Comparison of ENCODE assay signal across 11 mouse cellular contexts in genomic region chr17:50052741-50053468, GRCm38 (mm10).
"Had no signal": no experiment of that assay in that cellular context is flagged by ENCODE, and none has a peak within 500 bp of the region (broad histone marks: within the 10 kb centered on the region; RNA-seq: fewer than 3 reads in every experiment).

No protein-coding gene starts in this region.

- DNase-seq: kidney, adult 8-10 months; kidney, postnatal 10 days; lung, embryonic 14.5 days; lung, postnatal 10 days; lung, postnatal 4 days; right cerebral cortex, adult 18-20 months; right cerebral cortex, postnatal 25 days; thymus, postnatal 36 days had no signal

- H3K27ac ChIP-seq: limb, embryonic 15.5 days; liver, embryonic 12.5 days; midbrain, embryonic 13.5 days had no signal

- H3K36me3 ChIP-seq: limb, embryonic 15.5 days; liver, embryonic 12.5 days; midbrain, embryonic 13.5 days had no signal

- H3K9ac ChIP-seq: limb, embryonic 15.5 days; liver, embryonic 12.5 days; lung, embryonic 14.5 days; midbrain, embryonic 13.5 days had no signal

- H3K4me2 ChIP-seq: limb, embryonic 15.5 days; liver, embryonic 12.5 days; lung, embryonic 14.5 days; midbrain, embryonic 13.5 days had no signal

- H3K4me3 ChIP-seq: limb, embryonic 15.5 days; liver, embryonic 12.5 days; midbrain, embryonic 13.5 days had no signal

- H3K27me3 ChIP-seq: limb, embryonic 15.5 days; midbrain, embryonic 13.5 days had no signal

- H3K9me3 ChIP-seq: limb, embryonic 15.5 days; liver, embryonic 12.5 days; midbrain, embryonic 13.5 days had no signal

- ATAC-seq: liver, embryonic 12.5 days; midbrain, embryonic 13.5 days had no signal
